Mouse (Mus musculus): ENCODE measurements around the gene Lax1.

DNA sequence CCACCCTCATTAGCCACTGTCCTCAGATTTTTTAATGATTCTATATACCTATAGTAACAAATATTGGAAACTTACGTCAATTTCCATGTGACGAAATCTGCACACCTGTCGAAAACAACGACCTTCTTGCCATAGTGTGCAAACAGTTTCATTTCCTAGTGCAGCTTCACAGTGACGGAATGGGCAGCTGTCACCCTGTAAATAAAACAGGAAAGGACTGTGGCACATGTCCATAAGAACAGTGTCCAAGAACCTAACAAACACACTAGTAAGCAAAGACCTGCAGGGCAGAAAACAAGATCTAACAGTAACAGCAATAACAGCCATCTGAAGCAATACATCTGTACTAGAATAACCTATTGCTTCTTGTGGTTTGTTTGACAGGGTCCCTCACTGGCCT is 44.3 kb downstream of the Lax1 start:
- no peak for TF ChIP-seq CTCF (IDR thresholded peaks at IDR 0.05; ENCODE audit: control insufficient read depth, insufficient read depth, low read length)
- no peak for TF ChIP-seq POLR2A (IDR thresholded peaks at IDR 0.05; ENCODE audit: borderline replicate concordance, control insufficient read depth, low read depth, low read length)

Measured in bone marrow, adult 2 months (tissue).